Mouse (Mus musculus) heart, embryonic 13.5 days (tissue): ENCODE measurements around the gene Ankmy1. TPM values are rescaled to one million over a fixed set of nuclear protein-coding genes. Genes with fewer than 3 reads are reported as not detected.
A peak's percentile ranks its signal among the peaks of the same experiment; 100 is the strongest.

Source experiments
- ATAC-seq: fragments of 200-750 bp; cut with Nextera tagmentation; 2 replicates; pipeline ENCODE4 v1.8.0; 2017; ENCODE audit warnings: moderate TSS enrichment; ENCODE audit not compliant: insufficient number of reproducible peaks, low FRiP score, low TSS enrichment; ENCODE audit errors: extremely low read depth
- H3K27ac ChIP-seq: fragments of 300-500 bp; sonication (generic); replicated peaks from 2 replicates; pipeline ENCODE4 v1.5.1; 2015; ENCODE audit warnings: moderate library complexity, mild to moderate bottlenecking, inconsistent platforms
- H3K27me3 ChIP-seq: fragments of 300-500 bp; sonication (generic); replicated peaks from 2 replicates; pipeline ENCODE4 v1.6.1; 2015; ENCODE audit warnings: mild to moderate bottlenecking, inconsistent platforms
- H3K36me3 ChIP-seq: fragments of 300-500 bp; sonication (generic); 2 replicates; pipeline ENCODE4 v1.6.1; 2015; ENCODE audit warnings: mild to moderate bottlenecking, inconsistent platforms
- H3K4me1 ChIP-seq: fragments of 300-500 bp; sonication (generic); 2 replicates; pipeline ENCODE4 v1.6.1; 2015; ENCODE audit warnings: inconsistent platforms
- H3K4me2 ChIP-seq: fragments of 300-500 bp; sonication (generic); 2 replicates; pipeline ENCODE4 v1.6.1; 2015; ENCODE audit warnings: inconsistent platforms, mild to moderate bottlenecking, moderate library complexity
- H3K4me3 ChIP-seq: fragments of 300-500 bp; sonication (generic); 2 replicates; pipeline ENCODE4 v1.5.1; 2015; ENCODE audit warnings: moderate library complexity, mild to moderate bottlenecking, inconsistent platforms
- H3K9ac ChIP-seq: fragments of 300-500 bp; sonication (generic); 2 replicates; pipeline ENCODE4 v1.6.1; 2015; ENCODE audit warnings: inconsistent platforms, mild to moderate bottlenecking, moderate library complexity
- H3K9me3 ChIP-seq: fragments of 300-500 bp; sonication (generic); 2 replicates; pipeline ENCODE4 v1.6.1; 2016; ENCODE audit warnings: inconsistent platforms
- WGBS: fragments of 180-500 bp; shearing (Covaris S2); methylation state at CpG from one replicate; pipeline ENCODE4 v1.1.7; 2015; ENCODE audit warnings: mixed read lengths; 5-methylcytosine and 5-hydroxymethylcytosine counted together
- polyA plus RNA-seq: library from polyadenylated mRNA; unstranded; fragments of >200 nt; fragmentation: Nextera tagmentation; extraction: Ambion mirVana; gene quantifications from 2 replicates; pipeline ENCODE4 v1.2.1, GENCODE M21; 2015

Gene Ankmy1
- polyA plus RNA-seq, 1 experiment from 2014 or later: 0.12 TPM

GRCm38 (mm10) chr1:92837931-92838833, 64.5 kb downstream of the Ankmy1 start:
- H3K27ac ChIP-seq: no peak overlapping the region
- H3K9me3 ChIP-seq: no peaks in the 10 kb centered on the region
- peaks cover 27% of the 10 kb centered on the region for H3K4me1 ChIP-seq
- H3K9ac ChIP-seq: 0 out of 2 replicates have a peak overlapping the region, but pooled peaks have one; percentile 0
- no peak overlapping the region for H3K4me3 ChIP-seq
- peaks cover 20% of the 10 kb centered on the region for H3K27me3 ChIP-seq
- WGBS: 67% methylated on average over 14 of the region's 14 CpGs
- ATAC-seq: no peak
- no peak overlapping the region for H3K4me2 ChIP-seq
- H3K36me3 ChIP-seq: peaks cover 7% of the 10 kb centered on the region

- WGBS: 50% methylated on average over 7 of the region's 7 CpGs
- Histone ChIP-seq H3K9me3 (no peaks in the 10 kb centered on the region), H3K4me1 (peaks cover 44% of the 10 kb centered on the region), H3K4me2 (peak overlapping the region; percentile 75), H3K9ac (peak overlapping the region; percentile 89; the same call in 1 of the 2 replicates), H3K27me3 (peaks cover 58% of the 10 kb centered on the region), H3K4me3 (peak overlapping the region; percentile 81; the same call in 1 of the 2 replicates), H3K36me3 (peaks cover 7% of the 10 kb centered on the region), H3K27ac (no peak overlapping the region)
- no peak for ATAC-seq
Observed at GRCm38 (mm10) chr1:92833987-92834706, 68.6 kb downstream of the Ankmy1 start.

GRCm38 (mm10) chr1:92832011-92833010, 70.4 kb downstream of the Ankmy1 start:
- Histone ChIP-seq H3K36me3 (peaks cover 7% of the 10 kb centered on the region), H3K4me1 (peaks cover 33% of the 10 kb centered on the region), H3K4me3 (peak overlapping the region; percentile 81), H3K9ac (peak overlapping the region; percentile 89), H3K27ac (peak overlapping the region; percentile 83), H3K4me2 (peak overlapping the region; percentile 75), H3K27me3 (peaks cover 76% of the 10 kb centered on the region), H3K9me3 (no peaks in the 10 kb centered on the region)
- 1% methylated on average over 62 of the region's 62 CpGs for WGBS
- no peak; the same call in 1 of the 2 replicates for ATAC-seq

GRCm38 (mm10) chr1:92831188-92832001, 71.3 kb downstream of the Ankmy1 start, which contains the start of gene Gpc1:
Gene Gpc1 (plus strand): TSS chr1:92831645.
- Histone ChIP-seq H3K9ac (peak within 1 kb of the TSS; percentile 89), H3K4me1 (peaks cover 32% of the 10 kb centered on the region), H3K36me3 (peaks cover 7% of the 10 kb centered on the region), H3K27me3 (peaks cover 85% of the 10 kb centered on the region), H3K27ac (peak within 1 kb of the TSS; percentile 83), H3K9me3 (no peaks in the 10 kb centered on the region), H3K4me2 (peak within 1 kb of the TSS; percentile 75), H3K4me3 (peak within 1 kb of the TSS; percentile 81)
- under 1% methylated on average over 49 of the region's 99 CpGs for WGBS
- ATAC-seq: peak; percentile 55; the same call in 1 of the 2 replicates

- Histone ChIP-seq H3K9ac (no peak overlapping the region; the same call in 1 of the 2 replicates), H3K4me1 (peaks cover 32% of the 10 kb centered on the region), H3K36me3 (peaks cover 7% of the 10 kb centered on the region), H3K27ac (no peak overlapping the region), H3K4me3 (peak overlapping the region; percentile 81), H3K27me3 (peaks cover 92% of the 10 kb centered on the region), H3K9me3 (no peaks in the 10 kb centered on the region), H3K4me2 (peak overlapping the region; percentile 75)
- WGBS: 10% methylated on average over 13 of the region's 13 CpGs
- no peak for ATAC-seq
Observed at GRCm38 (mm10) chr1:92830626-92831187, 72.0 kb downstream of the Ankmy1 start.

GRCm38 (mm10) chr1:92815756-92816294, 86.9 kb downstream of the Ankmy1 start:
- no peaks in the 10 kb centered on the region for H3K4me1 ChIP-seq
- no peaks in the 10 kb centered on the region for H3K9me3 ChIP-seq
- no peak overlapping the region for H3K4me3 ChIP-seq
- no peaks in the 10 kb centered on the region for H3K36me3 ChIP-seq
- H3K9ac ChIP-seq: no peak overlapping the region
- no peak for ATAC-seq
- no peak overlapping the region for H3K4me2 ChIP-seq
- 63% methylated on average over 5 of the region's 5 CpGs for WGBS
- H3K27me3 ChIP-seq: 0 out of 2 replicates have a peak, but pooled peaks cover 3% of the 10 kb centered on the region
- H3K27ac ChIP-seq: no peak overlapping the region

- Histone ChIP-seq H3K36me3 (no peaks in the 10 kb centered on the region), H3K27me3 (0 out of 2 replicates have a peak, but pooled peaks cover 3% of the 10 kb centered on the region), H3K4me1 (no peaks in the 10 kb centered on the region), H3K27ac (no peak overlapping the region), H3K4me3 (no peak overlapping the region), H3K9ac (no peak overlapping the region), H3K4me2 (no peak overlapping the region), H3K9me3 (no peaks in the 10 kb centered on the region)
- 78% methylated on average over 9 of the region's 9 CpGs for WGBS
- no peak for ATAC-seq
Observed at GRCm38 (mm10) chr1:92815100-92815499, 87.6 kb downstream of the Ankmy1 start.

- ATAC-seq: no peak
- Histone ChIP-seq H3K4me2 (no peak overlapping the region), H3K27ac (no peak overlapping the region), H3K9ac (no peak overlapping the region), H3K27me3 (0 out of 2 replicates have a peak, but pooled peaks cover under 1% of the 10 kb centered on the region), H3K9me3 (peaks cover 6% of the 10 kb centered on the region), H3K36me3 (no peaks in the 10 kb centered on the region), H3K4me3 (no peak overlapping the region), H3K4me1 (no peaks in the 10 kb centered on the region)
- 50% methylated on average over 5 of the region's 5 CpGs for WGBS
Observed at GRCm38 (mm10) chr1:92814319-92814718, 88.4 kb downstream of the Ankmy1 start.
